Mouse (Mus musculus) heart, embryonic 16.5 days (tissue): Measurements from ENCODE around the gene Gm28038. TPM values are rescaled to one million over a fixed set of nuclear protein-coding genes. Genes with fewer than 3 reads are reported as not detected.

ENCODE experiments used
- ATAC-seq: fragments of 200-750 bp; cut with Nextera tagmentation; replicated peaks from 2 replicates; pipeline ENCODE4 v1.8.0; 2017; ENCODE audit warnings: moderate number of reproducible peaks; ENCODE audit not compliant: insufficient read depth, low FRiP score; ENCODE audit errors: extremely low read depth
- H3K27ac ChIP-seq: fragments of 300-500 bp; sonication (generic); 2 replicates; pipeline ENCODE4 v1.5.1; 2014; ENCODE audit warnings: mild to moderate bottlenecking, low read length, control low read depth, moderate library complexity
- H3K27me3 ChIP-seq: fragments of 300-500 bp; sonication (generic); 2 replicates; pipeline ENCODE4 v1.6.1; 2014; ENCODE audit warnings: low read length, mixed read lengths; ENCODE audit not compliant: control insufficient read depth, insufficient read depth
- H3K36me3 ChIP-seq: fragments of 300-500 bp; sonication (generic); 2 replicates; pipeline ENCODE4 v1.6.1; 2014; ENCODE audit not compliant: control insufficient read depth, insufficient read depth
- H3K4me1 ChIP-seq: fragments of 300-500 bp; sonication (generic); 2 replicates; pipeline ENCODE4 v1.6.1; 2014; ENCODE audit warnings: low read length, mixed read lengths; ENCODE audit not compliant: control insufficient read depth, insufficient read depth
- H3K4me2 ChIP-seq: fragments of 300-500 bp; sonication (generic); 2 replicates; pipeline ENCODE4 v1.6.1; 2014; ENCODE audit warnings: low read depth, mild to moderate bottlenecking, control low read depth, low read length
- H3K4me3 ChIP-seq: fragments of 300-500 bp; sonication (generic); 2 replicates; pipeline ENCODE4 v1.5.1; 2014; ENCODE audit warnings: mild to moderate bottlenecking, control low read depth, low read length
- H3K9ac ChIP-seq: fragments of 300-500 bp; sonication (generic); 2 replicates; pipeline ENCODE4 v1.6.1; 2014; ENCODE audit warnings: low read length, control low read depth
- H3K9me3 ChIP-seq: fragments of 300-500 bp; sonication (generic); replicated peaks from 2 replicates; pipeline ENCODE4 v1.6.1; 2016; ENCODE audit warnings: low read length; ENCODE audit not compliant: control insufficient read depth
- WGBS: fragments of 180-500 bp; shearing (Covaris S2); extraction: QIAGEN DNeasy Blood & Tissue Kit; methylation state at CpG from one replicate; pipeline ENCODE4 v1.1.7; 2014; 5-methylcytosine and 5-hydroxymethylcytosine counted together
- polyA plus RNA-seq: library from polyadenylated mRNA; unstranded; fragments of >200 nt; fragmentation: Nextera tagmentation; extraction: Ambion mirVana; gene quantifications from 2 replicates; pipeline ENCODE4 v1.2.1, GENCODE M21; 2015

Gm28038 gene
- polyA plus RNA-seq, 1 experiment from 2014 or later = not detected

GRCm38 (mm10) chr2:30242509-30242908, 38.3 kb upstream of the Gm28038 start:
- WGBS = 38% methylated on average over 4 of the region's 4 CpGs
- ATAC-seq = peak; percentile 28
- Histone ChIP-seq H3K9me3 (no peaks in the 10 kb centered on the region), H3K9ac (no peak overlapping the region), H3K4me3 (no peak overlapping the region), H3K4me2 (no peak overlapping the region), H3K27me3 (no peaks in the 10 kb centered on the region), H3K36me3 (peaks cover 14% of the 10 kb centered on the region), H3K4me1 (peaks cover 45% of the 10 kb centered on the region), H3K27ac (peak overlapping the region; percentile 68)

- H3K4me1 ChIP-seq = peaks cover 44% of the 10 kb centered on the region
- H3K36me3 ChIP-seq = peaks cover 14% of the 10 kb centered on the region
- H3K9me3 ChIP-seq = no peaks in the 10 kb centered on the region
- H3K4me2 ChIP-seq = no peak overlapping the region
- no peak overlapping the region for H3K9ac ChIP-seq
- H3K27me3 ChIP-seq = no peaks in the 10 kb centered on the region
- no peak overlapping the region for H3K27ac ChIP-seq
- no peak for ATAC-seq
- H3K4me3 ChIP-seq = no peak overlapping the region
- WGBS = 87% methylated on average over 4 of the region's 4 CpGs
Observed at GRCm38 (mm10) chr2:30243391-30243790, 37.5 kb upstream of the Gm28038 start.

DNA sequence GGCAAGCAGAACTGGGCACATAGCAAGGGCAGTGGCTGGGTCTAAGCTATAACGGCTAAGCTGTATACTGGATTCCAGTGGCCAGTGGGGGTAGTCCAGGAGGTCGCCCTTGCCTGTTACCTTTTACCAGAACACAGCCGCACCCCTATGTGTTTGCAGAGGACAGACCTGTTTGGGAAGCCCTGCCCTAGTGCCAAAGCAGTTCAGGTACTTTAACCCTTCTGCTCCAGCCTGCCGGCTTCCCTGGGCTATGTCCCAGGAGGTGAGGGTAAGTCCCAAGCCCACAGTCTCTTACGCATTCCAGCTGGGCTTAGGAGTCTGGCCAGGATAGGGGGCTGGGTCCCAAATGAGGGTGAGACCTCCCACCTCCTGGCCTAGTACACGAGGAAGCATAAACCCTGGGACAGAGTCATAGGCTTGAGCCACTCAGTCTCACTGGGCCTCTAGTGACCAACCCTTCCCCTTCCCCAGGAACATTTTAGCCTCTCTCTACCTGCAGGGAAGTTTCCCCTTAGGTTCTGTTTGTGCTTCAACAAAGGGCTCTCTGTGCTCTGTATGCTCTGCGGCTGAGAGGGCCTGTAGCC, 36.2 kb upstream of the Gm28038 start:
- H3K27ac ChIP-seq = 0 out of 2 replicates have a peak overlapping the region, but pooled peaks have one; percentile 3
- H3K4me1 ChIP-seq = peaks cover 31% of the 10 kb centered on the region
- H3K4me2 ChIP-seq = no peak overlapping the region
- H3K4me3 ChIP-seq = no peak overlapping the region
- 64% methylated on average over 7 of the region's 7 CpGs for WGBS
- no peak for ATAC-seq
- no peak overlapping the region for H3K9ac ChIP-seq
- H3K27me3 ChIP-seq = no peaks in the 10 kb centered on the region
- peaks cover 17% of the 10 kb centered on the region for H3K36me3 ChIP-seq
- no peaks in the 10 kb centered on the region for H3K9me3 ChIP-seq

DNA sequence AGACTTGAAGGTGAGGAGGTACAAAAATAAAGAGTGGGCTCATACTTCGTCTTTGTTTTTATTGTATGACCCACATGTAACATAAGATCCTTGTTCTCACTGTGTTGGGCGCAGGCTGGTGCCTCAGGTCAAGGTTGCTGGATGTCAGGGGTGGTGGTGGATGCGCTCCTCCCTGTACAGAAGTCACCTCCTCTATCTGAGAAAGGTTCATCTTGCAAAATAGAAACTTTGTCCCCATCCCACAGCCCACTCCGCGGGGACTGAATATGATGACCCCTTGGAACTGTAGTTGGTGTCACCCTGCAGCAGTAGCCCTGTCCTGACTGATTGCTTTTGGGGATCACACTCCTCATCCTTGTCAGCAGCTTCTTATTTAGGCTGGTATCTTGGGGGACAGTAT, 33.8 kb upstream of the Gm28038 start:
- H3K9me3 ChIP-seq = no peaks in the 10 kb centered on the region
- 91% methylated on average over 5 of the region's 5 CpGs for whole genome bisulfite sequencing
- H3K4me2 ChIP-seq = no peak overlapping the region
- peaks cover 18% of the 10 kb centered on the region for H3K4me1 ChIP-seq
- ATAC-seq = no peak
- H3K36me3 ChIP-seq = peaks cover 13% of the 10 kb centered on the region
- H3K4me3 ChIP-seq = no peak overlapping the region
- no peak overlapping the region for H3K27ac ChIP-seq
- no peak overlapping the region for H3K9ac ChIP-seq
- no peaks in the 10 kb centered on the region for H3K27me3 ChIP-seq

DNA sequence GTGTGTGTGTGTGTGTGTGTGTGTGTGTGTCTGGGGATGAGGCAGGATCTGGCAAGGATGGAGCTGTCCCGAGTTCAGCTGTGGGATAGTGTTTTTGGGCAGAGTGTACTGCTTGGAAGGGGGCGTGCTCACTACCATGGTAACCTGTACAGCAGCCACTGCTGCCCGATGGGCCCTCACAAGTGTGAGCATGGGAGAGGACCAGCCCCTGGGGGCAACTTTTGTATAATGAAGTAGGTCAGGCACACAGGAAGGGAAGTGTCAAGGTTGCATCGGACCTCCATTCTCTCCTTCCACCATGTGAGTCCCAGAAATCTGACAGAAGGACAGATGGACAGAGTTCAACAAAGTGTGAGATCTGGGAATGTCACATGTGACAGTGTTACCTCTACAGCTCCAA, 33.2 kb upstream of the Gm28038 start:
- no peaks in the 10 kb centered on the region for H3K9me3 ChIP-seq
- no peak for ATAC-seq
- H3K27ac ChIP-seq = no peak overlapping the region
- H3K4me1 ChIP-seq = peaks cover 19% of the 10 kb centered on the region
- H3K36me3 ChIP-seq = peaks cover 13% of the 10 kb centered on the region
- H3K27me3 ChIP-seq = no peaks in the 10 kb centered on the region
- no peak overlapping the region for H3K4me2 ChIP-seq
- H3K4me3 ChIP-seq = no peak overlapping the region
- no peak overlapping the region for H3K9ac ChIP-seq
- WGBS = 65% methylated on average over 4 of the region's 4 CpGs

DNA sequence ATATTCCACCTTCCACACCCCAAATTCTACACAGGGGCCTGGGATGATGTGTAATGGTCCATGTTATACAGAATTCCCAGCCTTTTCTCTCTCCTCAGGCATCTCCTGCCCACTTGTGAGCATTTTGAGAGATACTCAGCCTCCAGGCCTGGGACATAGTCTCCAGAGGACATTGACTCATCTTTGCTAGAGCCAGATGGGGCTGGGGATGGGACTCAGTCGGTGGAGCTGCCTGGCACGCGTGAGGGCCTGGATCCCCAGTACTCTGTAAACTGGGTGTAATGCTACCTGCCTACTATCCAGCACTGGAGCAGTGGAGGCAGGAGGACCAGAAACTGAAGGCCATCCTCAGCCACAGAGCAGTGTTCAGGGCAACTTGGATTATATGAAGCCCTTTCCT, 31.7 kb upstream of the Gm28038 start:
- Histone ChIP-seq H3K36me3 (peaks cover 9% of the 10 kb centered on the region), H3K9me3 (no peaks in the 10 kb centered on the region), H3K4me1 (peaks cover 22% of the 10 kb centered on the region), H3K4me3 (no peak overlapping the region), H3K27ac (no peak overlapping the region), H3K9ac (no peak overlapping the region), H3K27me3 (no peaks in the 10 kb centered on the region), H3K4me2 (no peak overlapping the region)
- no peak for ATAC-seq
- WGBS = 92% methylated on average over 3 of the region's 3 CpGs

- H3K27me3 ChIP-seq = no peaks in the 10 kb centered on the region
- H3K27ac ChIP-seq = peak overlapping the region; percentile 12; the same call in 1 of the 2 replicates
- no peak overlapping the region for H3K9ac ChIP-seq
- H3K9me3 ChIP-seq = no peaks in the 10 kb centered on the region
- no peak overlapping the region for H3K4me2 ChIP-seq
- H3K36me3 ChIP-seq = peaks cover 14% of the 10 kb centered on the region
- WGBS = 82% methylated on average over 10 of the region's 10 CpGs
- H3K4me1 ChIP-seq = peaks cover 22% of the 10 kb centered on the region
- no peak for ATAC-seq
- no peak overlapping the region for H3K4me3 ChIP-seq
Observed at GRCm38 (mm10) chr2:30250166-30251128, 30.4 kb upstream of the Gm28038 start.

DNA sequence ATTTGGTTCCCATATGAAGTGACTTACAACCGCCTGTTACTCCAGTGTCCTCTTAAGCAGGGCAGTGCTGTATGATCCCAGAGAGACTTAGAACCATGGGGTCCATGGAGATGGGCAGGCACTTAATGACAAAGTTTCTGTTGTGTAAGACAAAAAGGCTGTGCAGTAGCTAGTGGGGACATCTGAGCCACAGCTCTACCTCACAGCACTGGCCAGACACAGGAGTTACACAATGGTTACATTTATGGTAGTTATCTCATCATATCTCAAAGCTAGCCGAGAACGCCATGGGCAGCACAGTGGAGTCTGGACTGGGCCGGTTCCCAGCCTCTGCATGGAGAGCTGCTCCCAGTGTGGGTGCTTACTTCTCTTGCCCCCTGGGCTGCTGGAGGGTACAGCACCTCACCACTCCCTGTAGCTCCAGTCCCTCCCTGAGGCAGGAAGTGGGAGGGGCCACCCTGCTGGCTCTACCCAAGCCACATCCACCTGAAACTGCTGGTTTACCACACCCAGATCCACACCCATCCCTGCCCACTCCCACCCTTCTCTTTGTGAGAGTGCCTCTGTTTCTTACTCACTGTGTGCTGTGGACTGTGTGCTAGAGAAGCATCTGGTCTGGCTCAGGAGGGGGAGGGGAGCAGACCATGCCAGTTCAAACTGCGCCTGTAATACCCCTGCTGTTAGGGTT, 29.3 kb upstream of the Gm28038 start:
- no peak overlapping the region for H3K9ac ChIP-seq

More for the DNA sequence above, 29.3 kb upstream of the Gm28038 start:
- H3K27ac ChIP-seq = peak overlapping the region; percentile 17; the same call in 1 of the 2 replicates
- H3K4me2 ChIP-seq = no peak overlapping the region
- ATAC-seq = peak; percentile 70
- H3K4me1 ChIP-seq = peaks cover 19% of the 10 kb centered on the region
- peaks cover 22% of the 10 kb centered on the region for H3K36me3 ChIP-seq
- no peak overlapping the region for H3K4me3 ChIP-seq
- H3K9me3 ChIP-seq = no peaks in the 10 kb centered on the region
- no peaks in the 10 kb centered on the region for H3K27me3 ChIP-seq
- 56% methylated on average over 5 of the region's 5 CpGs for WGBS
